Mouse (Mus musculus): Measurements from ENCODE around the gene Mageb3. TPM values are rescaled to one million over a fixed set of nuclear protein-coding genes. Genes with fewer than 3 reads are reported as not detected.
"Not testable (repeated sequence)": the region's sequence is repeated elsewhere in the genome, so short reads cannot be mapped to it uniquely, and the experiment has no call there.

Gene Mageb3
- not detected in 2 replicates for polyA plus RNA-seq (2012; rRNA removed)

DNA sequence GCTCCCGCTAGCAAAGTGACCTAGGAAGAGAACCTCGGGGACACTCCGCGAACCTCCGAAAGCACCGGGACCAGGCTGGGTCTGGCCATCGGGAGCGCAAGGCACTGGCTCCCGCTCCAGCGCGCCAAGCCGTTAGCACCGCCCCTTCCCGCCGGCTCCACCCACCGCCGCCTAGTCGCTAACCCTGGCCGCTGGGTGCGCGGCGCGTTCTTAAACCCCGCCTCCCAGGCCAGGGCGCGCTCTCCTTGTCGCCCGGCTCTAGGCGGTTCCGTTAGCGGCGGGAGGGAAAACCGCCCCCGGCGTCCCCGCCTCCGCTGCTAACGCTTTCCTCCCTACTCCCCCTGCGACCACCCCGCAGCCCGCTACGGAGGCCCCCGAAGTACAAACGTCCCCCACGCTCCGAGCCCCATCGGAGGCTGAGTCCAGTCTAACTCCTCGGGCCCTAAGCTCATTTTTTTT is at the start of gene Mageb3, which contains the start of gene Ctdspl2:
TSS of gene Mageb3 (minus strand) at position 328 of the 459 bp plus-strand sequence.
TSS of gene Ctdspl2 (plus strand) at position 237 of the 459 bp plus-strand sequence.
- peak; percentile 89 for DNase-seq (ENCODE audit: low spot score)

DNA sequence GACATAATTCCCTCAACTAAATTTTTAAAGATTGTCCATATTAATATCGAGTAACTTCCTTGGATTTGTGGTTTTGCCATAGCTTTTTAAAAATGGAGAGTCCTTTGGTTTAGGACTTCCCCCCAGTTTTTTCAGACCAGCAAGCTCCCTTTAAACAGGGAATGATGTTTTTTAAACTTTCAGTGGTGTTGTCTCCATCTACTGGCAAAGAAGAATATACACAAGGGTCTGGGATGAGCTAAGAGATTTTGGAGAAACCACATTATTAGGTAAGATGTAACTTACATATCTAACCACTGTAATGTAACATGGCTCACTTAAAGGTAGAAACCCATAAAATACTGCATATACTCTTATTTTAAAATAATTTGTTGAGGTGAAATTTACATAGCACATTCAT is 39.8 kb upstream of the Mageb3 start:
- DNase-seq (ENCODE audit: low spot score): no peak

DNA sequence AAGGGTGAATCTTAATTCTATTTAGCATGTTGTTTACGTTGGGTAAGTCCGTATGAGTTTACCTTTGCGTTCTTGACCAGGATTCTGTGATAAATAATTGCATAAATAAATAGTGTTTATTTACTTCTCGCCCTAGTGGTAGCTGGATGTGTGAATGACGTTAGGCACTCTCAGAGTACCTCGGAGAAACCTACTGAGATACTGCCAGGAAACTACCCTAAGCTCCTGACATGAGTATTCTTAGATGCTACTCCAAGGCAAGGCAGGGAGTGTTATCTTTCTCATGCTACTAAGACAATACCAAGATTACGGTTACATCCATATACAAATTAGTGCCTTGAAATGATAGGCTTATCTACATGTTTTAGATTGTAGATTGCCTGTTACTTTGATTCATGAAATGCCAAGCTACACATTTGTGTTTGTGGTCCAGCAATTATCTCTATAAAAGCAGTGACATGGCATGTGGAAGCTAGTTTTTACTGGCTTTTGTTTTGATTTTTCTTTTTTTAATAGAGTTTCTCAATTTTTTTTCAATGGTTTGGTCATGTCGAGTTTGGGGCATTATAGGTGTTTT is 1.4 kb upstream of the Mageb3 start:
- DNase-seq (ENCODE audit: low spot score): no peak

DNA sequence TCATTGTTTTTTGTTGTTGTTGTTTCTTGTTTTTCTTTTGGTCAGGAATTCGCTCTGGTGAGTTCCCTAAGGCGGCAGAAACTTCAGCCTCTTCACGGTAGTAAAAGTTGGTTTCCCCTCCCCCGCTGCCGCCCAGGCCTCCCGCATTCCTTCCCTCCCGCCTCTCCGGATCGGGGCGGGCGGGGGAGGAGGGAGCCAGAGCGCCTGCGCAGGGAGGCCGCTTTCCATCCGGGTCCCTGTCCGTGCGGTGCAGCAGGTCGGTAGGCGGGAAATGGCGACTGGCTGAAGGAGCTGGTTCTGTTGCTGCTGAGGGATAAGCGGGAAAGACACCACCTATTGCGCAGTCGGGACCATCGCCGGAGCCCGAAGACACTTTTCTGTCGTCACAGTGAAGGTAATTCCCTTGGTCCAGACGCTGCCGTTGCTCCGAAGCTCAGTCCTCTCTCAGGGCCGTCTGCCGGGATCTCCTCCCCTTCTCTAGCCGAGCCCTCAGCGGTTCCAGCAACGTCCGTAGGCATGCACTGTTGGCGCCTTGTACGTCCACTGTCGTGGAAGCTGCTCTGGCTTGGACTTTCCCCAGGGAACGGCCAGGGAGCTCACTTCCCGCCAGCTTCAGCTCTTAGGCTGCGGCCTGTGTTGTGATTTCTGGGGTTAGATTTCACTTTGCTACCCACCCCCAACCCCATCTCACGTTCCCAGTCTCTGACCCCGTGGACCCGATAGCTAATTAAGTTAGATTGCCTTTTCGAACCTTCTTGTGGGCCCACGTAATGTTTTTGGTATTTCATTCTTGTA is 529 bp upstream of the Mageb3 start:
- peak; percentile 94 for DNase-seq (ENCODE audit: low spot score)

DNA sequence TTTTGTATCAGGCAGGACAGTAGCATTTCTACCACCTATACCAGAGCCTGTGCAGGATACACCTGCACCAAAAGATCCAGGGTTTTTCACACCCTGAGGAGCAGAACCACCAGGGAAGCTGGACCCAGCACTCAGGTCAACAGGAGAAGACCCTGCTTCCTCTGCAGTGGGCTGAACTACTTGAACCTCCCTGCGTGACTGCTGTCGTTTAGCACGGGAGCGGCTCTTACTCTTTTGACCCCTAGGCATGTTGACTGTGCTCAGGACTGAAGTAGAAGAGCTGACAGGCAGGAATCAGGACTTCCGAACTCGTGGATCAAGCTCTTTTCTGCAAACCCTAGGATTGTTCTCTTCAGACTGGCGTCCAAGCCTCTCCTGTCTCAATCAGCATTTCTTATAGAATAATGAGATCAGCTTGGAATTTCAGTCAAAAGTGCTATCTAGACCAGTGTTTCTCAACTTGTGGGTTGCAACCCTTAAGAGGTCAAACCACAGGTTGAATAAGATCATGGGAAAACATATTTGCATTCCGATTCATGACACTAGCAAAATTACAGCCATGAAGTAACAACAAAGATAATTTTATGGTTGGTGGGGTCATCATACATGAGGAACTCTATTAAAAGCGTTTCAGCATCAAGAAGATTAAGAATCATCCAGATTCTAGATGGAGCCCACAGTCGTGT is 778 bp downstream of the Mageb3 start:
- no peak for DNase-seq (ENCODE audit: low spot score)

DNA sequence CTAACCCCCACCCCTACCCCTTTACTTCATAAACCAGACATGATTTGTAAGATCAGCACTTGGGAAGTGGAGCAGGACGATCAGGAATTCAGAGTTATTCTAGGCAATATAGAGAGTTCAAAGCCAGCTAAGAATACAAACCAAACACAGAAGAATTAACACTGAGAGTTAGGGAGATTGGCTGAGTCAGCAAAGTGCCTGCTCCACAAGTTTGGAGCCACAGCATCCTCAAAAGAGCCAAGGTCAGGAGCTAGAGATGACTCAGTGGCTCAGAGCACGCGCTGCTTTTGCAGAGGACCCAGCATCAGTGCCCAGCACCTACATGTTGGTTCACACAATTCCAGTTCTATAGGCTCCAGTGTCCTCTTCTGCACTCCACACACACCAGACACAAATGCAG is 12.5 kb downstream of the Mageb3 start:
- DNase-seq (ENCODE audit: low spot score): no peak

DNA sequence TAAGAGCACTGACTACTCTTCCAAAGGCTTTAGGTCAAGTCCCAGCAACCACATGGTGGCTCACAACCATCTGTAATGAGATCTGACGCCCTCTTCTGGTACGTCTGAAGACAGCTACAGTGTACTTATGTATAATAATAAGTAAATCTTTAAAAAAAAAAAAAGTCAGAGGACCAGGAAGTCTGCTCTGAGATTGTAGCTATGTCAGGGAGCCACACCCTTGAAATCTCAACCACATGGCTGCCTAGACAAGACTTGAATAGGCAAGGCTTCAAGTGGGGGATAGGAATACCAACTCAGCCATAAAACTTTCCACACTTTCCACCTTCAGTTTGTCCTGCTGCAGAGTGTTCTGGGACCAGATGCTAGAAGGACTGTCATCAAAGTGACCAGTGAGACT is 18.3 kb downstream of the Mageb3 start:
- DNase-seq (ENCODE audit: low spot score): not testable (repeated sequence)

DNA sequence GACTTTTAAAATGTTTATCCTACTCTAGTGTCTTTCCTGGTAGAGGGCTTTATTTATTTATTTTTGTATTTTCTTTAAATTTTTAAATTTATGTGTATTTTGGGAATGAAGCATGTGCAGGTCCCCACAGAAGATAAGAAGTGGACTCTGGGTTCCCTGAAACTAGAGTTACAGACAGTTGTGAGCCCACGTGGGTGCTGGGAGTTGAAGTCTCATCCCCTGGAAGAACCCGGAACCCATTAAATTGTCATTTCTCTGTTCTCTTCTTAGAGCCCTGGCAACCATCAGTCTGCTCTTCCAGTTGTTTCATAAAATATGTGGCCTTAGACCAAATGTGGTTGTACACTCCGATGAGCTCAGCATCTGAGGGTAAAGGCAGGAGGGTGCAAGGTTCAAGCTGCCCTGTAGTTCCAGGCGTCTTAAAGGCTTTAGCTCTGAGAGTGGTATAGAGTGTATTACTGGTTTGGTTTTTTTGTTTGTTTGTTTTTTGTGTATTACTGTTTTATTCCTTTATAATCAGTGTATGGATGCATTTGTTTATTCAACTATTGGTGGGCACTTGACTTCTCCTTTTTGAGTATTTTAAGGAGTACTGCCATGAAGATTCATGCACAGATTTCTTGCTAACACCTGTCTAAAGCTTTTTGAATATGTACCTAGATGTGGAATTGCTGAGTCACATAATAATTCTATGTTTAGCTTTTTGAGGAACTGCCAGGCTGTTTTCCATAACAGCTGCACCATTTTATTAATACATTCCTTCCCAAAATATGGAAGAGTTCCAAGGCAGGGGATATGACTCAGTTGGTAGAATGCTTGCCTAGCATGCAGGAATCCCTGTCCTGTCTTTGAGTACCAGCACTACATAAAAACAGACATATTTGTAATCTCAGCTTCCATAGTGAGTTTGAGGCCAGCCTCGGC is 39.6 kb downstream of the Mageb3 start:
- no peak for DNase-seq (ENCODE audit: low spot score)

DNA sequence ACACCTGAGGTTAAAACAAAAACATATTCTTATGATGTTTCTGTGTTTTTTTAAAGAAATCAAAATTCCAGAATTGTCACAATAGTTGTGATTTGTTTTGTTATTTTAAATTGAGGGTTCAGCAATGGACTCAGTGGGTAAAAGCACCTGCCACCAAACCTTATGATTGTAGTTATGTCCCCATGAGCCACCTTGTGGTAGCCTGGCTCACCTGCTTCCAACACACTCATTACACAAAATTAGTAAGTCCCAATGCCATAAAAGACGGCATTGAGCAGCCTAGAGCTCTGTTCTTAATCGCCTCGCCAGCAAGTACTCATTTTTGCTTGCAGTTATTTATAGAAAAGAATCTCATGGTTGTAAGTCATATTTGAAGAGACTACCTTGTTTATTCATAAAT is 45.9 kb downstream of the Mageb3 start:
- DNase-seq (ENCODE audit: low spot score): no peak

Other genes starting within 250 kb of the Mageb3 start
- gene Frmd5, start 149.0 kb downstream of the Mageb3 start, polyA plus RNA-seq (2012; rRNA removed): 4.8 and 5.3 TPM in 2 replicates
- gene Casc4, start 89.1 kb downstream of the Mageb3 start, polyA plus RNA-seq (2012; rRNA removed): 10.0 and 17.7 TPM in 2 replicates
- gene Ctdspl2, start 91 bp downstream of the Mageb3 start, polyA plus RNA-seq (2012; rRNA removed): 12.7 and 14.4 TPM in 2 replicates
- 14.8 and 15.3 TPM in 2 replicates for gene Eif3j1, start 72.5 kb upstream of the Mageb3 start, polyA plus RNA-seq (2012; rRNA removed)
- gene Spg11, start 162.3 kb upstream of the Mageb3 start, polyA plus RNA-seq (2012; rRNA removed): 8.9 and 10.1 TPM in 2 replicates
- gene B2m, start 191.6 kb upstream of the Mageb3 start, polyA plus RNA-seq (2012; rRNA removed): 721 and 902 TPM in 2 replicates
- gene Trim69, start 204.6 kb upstream of the Mageb3 start, polyA plus RNA-seq (2012; rRNA removed): 0.04 and 0.06 TPM in 2 replicates
- gene Patl2, start 230.1 kb upstream of the Mageb3 start, polyA plus RNA-seq (2012; rRNA removed): not detected in 2 replicates
- gene Terb2, start 230.2 kb upstream of the Mageb3 start, polyA plus RNA-seq (2012; rRNA removed): not detected in 2 replicates